Mouse (Mus musculus): ENCODE measurements around the gene Mettl16.

DNA sequence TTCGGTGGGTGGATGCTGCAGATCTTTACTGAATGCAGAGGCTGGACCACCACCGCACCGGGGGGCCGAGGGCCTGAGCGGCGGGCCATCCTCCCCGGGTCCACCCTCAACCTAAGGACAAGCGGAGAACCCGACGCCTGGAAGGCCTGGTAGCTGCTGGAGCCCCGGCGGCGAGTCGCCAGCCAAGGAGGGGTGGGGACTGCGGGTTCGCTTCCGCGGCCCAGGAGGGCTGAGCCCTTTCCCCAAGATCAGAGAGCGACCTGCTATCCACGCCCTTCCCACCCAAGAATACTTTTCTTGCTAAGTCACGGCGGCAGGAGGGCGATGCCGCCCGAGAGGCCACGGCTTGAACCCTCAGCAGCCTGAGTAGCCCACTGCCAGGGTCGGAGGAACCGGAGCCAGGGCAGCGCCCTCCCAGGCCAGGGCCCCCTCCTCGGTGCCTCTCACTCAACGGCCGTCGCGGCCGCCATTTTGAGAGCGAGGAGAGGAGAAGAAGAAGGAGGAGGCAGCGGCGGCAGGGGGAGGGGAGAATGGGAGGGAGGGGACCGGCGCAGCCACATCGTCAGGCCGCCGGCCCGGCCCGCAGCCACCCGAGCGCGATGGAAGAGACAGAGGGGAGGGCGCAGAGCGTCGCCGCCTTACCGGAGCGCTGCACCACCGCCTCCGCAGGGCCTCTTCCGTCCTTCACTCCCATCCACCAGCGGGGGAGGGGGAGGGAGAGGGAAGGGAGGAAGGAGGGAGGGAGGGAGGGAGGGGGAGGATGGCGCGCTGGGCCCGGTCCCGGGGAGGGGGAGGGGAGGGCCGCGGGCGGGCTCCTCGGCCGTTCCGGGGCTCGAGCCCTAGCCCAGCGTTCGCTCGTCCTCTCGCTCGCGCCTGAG, 47.0 kb upstream of the Mettl16 start:
- no peak for TF ChIP-seq GATA1 (IDR thresholded peaks at IDR 0.05; ENCODE audit: borderline replicate concordance, low read length)
- TF ChIP-seq CTCF (IDR thresholded peaks at IDR 0.05; ENCODE audit: low read depth, low read length), result no peak
